Mouse (Mus musculus): ENCODE measurements around the gene Nrp2. TPM values are rescaled to one million over a fixed set of nuclear protein-coding genes. Genes with fewer than 3 reads are reported as not detected.

The Nrp2 gene
- total RNA-seq, 2 experiments from 2014 or later, result 27.9 to 41.1 TPM

GRCm38 (mm10) chr1:62777320-62778235 lies 74.5 kb downstream of the Nrp2 start:
- DNase-seq (ENCODE audit: low spot score in 2 of 2), result peak in 1 of 2 experiments; percentile 17

GRCm38 (mm10) chr1:62778910-62779309 lies 75.8 kb downstream of the Nrp2 start:
- DNase-seq (ENCODE audit: low spot score in 2 of 2), result no peak

GRCm38 (mm10) chr1:62780068-62780761 lies 77.1 kb downstream of the Nrp2 start:
- no peak for DNase-seq (ENCODE audit: low spot score in 2 of 2)

GRCm38 (mm10) chr1:62782155-62782554 lies 79.1 kb downstream of the Nrp2 start:
- DNase-seq (ENCODE audit: low spot score in 2 of 2), result no peak

- no peak for DNase-seq (ENCODE audit: low spot score in 2 of 2)
Measured at GRCm38 (mm10) chr1:62782573-62782972, 79.5 kb downstream of the Nrp2 start.

- DNase-seq (ENCODE audit: low spot score in 2 of 2), result no peak
Measured at GRCm38 (mm10) chr1:62783354-62784083, 80.4 kb downstream of the Nrp2 start.

GRCm38 (mm10) chr1:62784084-62784392 lies 81.0 kb downstream of the Nrp2 start:
- no peak for DNase-seq (ENCODE audit: low spot score in 2 of 2)

GRCm38 (mm10) chr1:62786255-62786654 lies 83.2 kb downstream of the Nrp2 start:
- peak; percentile 56 to 71 for DNase-seq (ENCODE audit: low spot score in 2 of 2)

GRCm38 (mm10) chr1:62787546-62787945 lies 84.5 kb downstream of the Nrp2 start:
- no peak for DNase-seq (ENCODE audit: low spot score in 2 of 2)

GRCm38 (mm10) chr1:62794223-62794895 lies 91.3 kb downstream of the Nrp2 start:
- no peak for DNase-seq (ENCODE audit: low spot score in 2 of 2)

GRCm38 (mm10) chr1:62794896-62795255 lies 91.8 kb downstream of the Nrp2 start:
- no peak for DNase-seq (ENCODE audit: low spot score in 2 of 2)

- DNase-seq (ENCODE audit: low spot score in 2 of 2), result peak; percentile 40 to 61
Measured at GRCm38 (mm10) chr1:62795307-62796037, 92.4 kb downstream of the Nrp2 start.

- no peak for DNase-seq (ENCODE audit: low spot score in 2 of 2)
Measured at GRCm38 (mm10) chr1:62796038-62796647, 93.1 kb downstream of the Nrp2 start.

GRCm38 (mm10) chr1:62799427-62799826 lies 96.3 kb downstream of the Nrp2 start:
- DNase-seq (ENCODE audit: low spot score in 2 of 2), result no peak

- DNase-seq (ENCODE audit: low spot score in 2 of 2), result no peak
Measured at GRCm38 (mm10) chr1:62800351-62800750, 97.3 kb downstream of the Nrp2 start.

GRCm38 (mm10) chr1:62801429-62801828 lies 98.3 kb downstream of the Nrp2 start:
- no peak for DNase-seq (ENCODE audit: low spot score in 2 of 2)

GRCm38 (mm10) chr1:62801842-62802241 lies 98.8 kb downstream of the Nrp2 start:
- DNase-seq (ENCODE audit: low spot score in 2 of 2), result no peak

GRCm38 (mm10) chr1:62803544-62803943 lies 100.5 kb downstream of the Nrp2 start:
- no peak for DNase-seq (ENCODE audit: low spot score in 2 of 2)

GRCm38 (mm10) chr1:62806014-62806413 lies 102.9 kb downstream of the Nrp2 start:
- DNase-seq (ENCODE audit: low spot score in 2 of 2), result no peak

GRCm38 (mm10) chr1:62808395-62808794 lies 105.3 kb downstream of the Nrp2 start:
- no peak for DNase-seq (ENCODE audit: low spot score in 2 of 2)
